Mouse (Mus musculus) thymus, postnatal 36 days (tissue): ENCODE data around the gene Mtmr10.

ENCODE experiments used
- DNase-seq, 2 experiments: peaks; one replicate each; pipeline ENCODE4 v3.0.0; 2022; ENCODE audit warnings: mixed read lengths in 2 of 2

The Mtmr10 gene

GRCm38 (mm10) chr7:64373147-64373829, 85.8 kb downstream of the Mtmr10 start:
- DNase-seq, result no peak

- peak; percentile 85 to 88 for DNase-seq
Measured at GRCm38 (mm10) chr7:64373830-64374562, 86.5 kb downstream of the Mtmr10 start, which contains the start of gene Fan1. Fan1 (minus strand) TSS chr7:64374095.
